8 mouse cellular contexts compared by ENCODE assay signal in genomic region chr2:66256220-66257131, GRCm38 (mm10). TPM values are rescaled to one million over a fixed set of nuclear protein-coding genes. Genes with fewer than 3 reads are reported as not detected.
A peak's percentile ranks its signal among the peaks of the same experiment; 100 is the strongest.
DNase-seq lines count a peak whose midpoint lies in the region; ATAC-seq and TF ChIP-seq lines count a peak whose summit lies in the region.

Gene Ttc21b, minus strand, starts transcription at chr2:66256617.

- under 1% methylated on average over 56 of the region's 56 CpGs for WGBS in heart, embryonic 13.5 days
- under 1% methylated on average over 56 of the region's 56 CpGs for WGBS in kidney, postnatal 0 days
- under 1% methylated on average over 56 of the region's 56 CpGs for WGBS in liver, adult 2 months

- ATAC-seq in heart, embryonic 13.5 days (ENCODE audit: extremely low read depth, insufficient number of reproducible peaks, low FRiP score, low TSS enrichment), result peak; percentile 98
- peak; percentile 99 for ATAC-seq in kidney, postnatal 0 days (replicated peaks; ENCODE audit: low FRiP score, low read depth)
- peak; percentile 94 for ATAC-seq in monocyte, adult 5-6 weeks (replicated peaks; ENCODE audit: insufficient number of reproducible peaks, low FRiP score, low TSS enrichment, poor library complexity, severe bottlenecking)

- 0 out of 2 replicates have a peak, but pooled peaks have one; percentile 5 for TF ChIP-seq POLR2A in liver, adult 2 months (IDR thresholded peaks at IDR 0.05; ENCODE audit: extremely low read depth, insufficient read depth, low read length)

- H3K9me3 ChIP-seq in heart, embryonic 13.5 days, result no peaks in the 10 kb centered on the region
- H3K9me3 ChIP-seq in kidney, postnatal 0 days (replicated peaks; ENCODE audit: low read length), result no peaks in the 10 kb centered on the region

- peak within 1 kb of the TSS; percentile 84 for H3K9ac ChIP-seq in heart, embryonic 13.5 days
- H3K9ac ChIP-seq in kidney, postnatal 0 days (ENCODE audit: low read depth, low read length), result peak within 1 kb of the TSS; percentile 70
- H3K9ac ChIP-seq in liver, adult 2 months (ENCODE audit: low read depth, low read length), result peak within 1 kb of the TSS; percentile 67

- H3K4me2 ChIP-seq in heart, embryonic 13.5 days, result peak within 1 kb of the TSS; percentile 76
- H3K4me2 ChIP-seq in kidney, postnatal 0 days (ENCODE audit: low read length), result peak within 1 kb of the TSS; percentile 77

- peaks cover 17% of the 10 kb centered on the region for H3K4me1 ChIP-seq in heart, embryonic 13.5 days
- H3K4me1 ChIP-seq in kidney, postnatal 0 days (replicated peaks; ENCODE audit: insufficient read depth, low read length), result no peaks in the 10 kb centered on the region
- peaks cover 2% of the 10 kb centered on the region; the same call in 1 of the 2 replicates for H3K4me1 ChIP-seq in liver, adult 2 months (ENCODE audit: control insufficient read depth, insufficient read depth, low read length)

- peak; percentile 91 for DNase-seq in CD4-positive helper T cell, adult 2 months (ENCODE audit: low read depth, low spot score)
- peak; percentile 96 for DNase-seq in brain, embryonic 18.5 days (ENCODE audit: low read depth, low spot score)
- DNase-seq in fibroblast of lung, adult 2 months (ENCODE audit: low read depth), result peak; percentile 88
- peak; percentile 100 for DNase-seq in kidney, postnatal 0 days (ENCODE audit: low spot score)
- peak; percentile 84 for DNase-seq in liver, adult 2 months (ENCODE audit: extremely low read depth, low read depth, low spot score)
- DNase-seq in spleen, postnatal 36 days (ENCODE audit: low spot score in 2 of 2), result peak; percentile 88 to 89

- no peaks in the 10 kb centered on the region for H3K79me2 ChIP-seq in liver, adult 2 months (ENCODE audit: control insufficient read depth, insufficient read depth, low read length)

- H3K27ac ChIP-seq in heart, embryonic 13.5 days (replicated peaks), result peak within 1 kb of the TSS; percentile 51
- peak within 1 kb of the TSS; percentile 76 for H3K27ac ChIP-seq in kidney, postnatal 0 days
- H3K27ac ChIP-seq in liver, adult 2 months (replicated peaks; ENCODE audit: insufficient read depth, low read depth, low read length), result no peak within 1 kb of the TSS

- peaks cover 7% of the 10 kb centered on the region for H3K36me3 ChIP-seq in heart, embryonic 13.5 days
- peaks cover 6% of the 10 kb centered on the region; the same call in 1 of the 2 replicates for H3K36me3 ChIP-seq in kidney, postnatal 0 days (ENCODE audit: insufficient read depth, low read length)
- no peaks in the 10 kb centered on the region; the same call in 1 of the 2 replicates for H3K36me3 ChIP-seq in liver, adult 2 months (ENCODE audit: control insufficient read depth, insufficient read depth, low read length)

- no peaks in the 10 kb centered on the region; the same call in 1 of the 2 replicates for H3K27me3 ChIP-seq in heart, embryonic 13.5 days (replicated peaks)
- no peaks in the 10 kb centered on the region for H3K27me3 ChIP-seq in kidney, postnatal 0 days (ENCODE audit: insufficient read depth, low read length)
- H3K27me3 ChIP-seq in liver, adult 2 months (ENCODE audit: control insufficient read depth, insufficient read depth, low read length), result 0 out of 2 replicates have a peak, but pooled peaks cover 2% of the 10 kb centered on the region

- peak within 1 kb of the TSS; percentile 91 for H3K4me3 ChIP-seq in heart, embryonic 13.5 days
- H3K4me3 ChIP-seq in kidney, postnatal 0 days (replicated peaks; ENCODE audit: low read depth, low read length), result peak within 1 kb of the TSS; percentile 89
- peak within 1 kb of the TSS; percentile 75 for H3K4me3 ChIP-seq in liver, adult 2 months (ENCODE audit: insufficient read depth, low read depth, low read length)

- peak; percentile 81 for TF ChIP-seq CTCF in kidney, postnatal 0 days (IDR thresholded peaks at IDR 0.05; ENCODE audit: low read depth)
- peak; percentile 48; the same call in 1 of the 2 replicates for TF ChIP-seq CTCF in liver, adult 2 months (IDR thresholded peaks at IDR 0.05; ENCODE audit: low read depth, low read length)

RNA-seq across cellular contexts. Expression of gene Ttc21b, which starts in this region (rescaled TPM):
- 5.7 and 6.0 TPM in 2 replicates for polyA plus RNA-seq in heart, embryonic 13.5 days (2015; fragmentation: Nextera tagmentation; extraction: Ambion mirVana)
- polyA plus RNA-seq in kidney, postnatal 0 days (2015; fragmentation: Nextera tagmentation; extraction: Ambion mirVana), result 9.6 and 11.3 TPM in 2 replicates
- total RNA-seq in liver, adult 2 months (2014; rRNA removed), result 3.6 and 3.7 TPM in 2 replicates
- 0.98 and 1.0 TPM in 2 replicates for polyA plus RNA-seq in liver, adult 2 months (2012; rRNA removed)
- 0.95 to 4.7 TPM (median 2.3 TPM) in 3 replicates for total RNA-seq in monocyte, adult 5-6 weeks (2017)
